Mouse (Mus musculus) cerebellum, adult 18-20 months (tissue): ENCODE results near the gene Setdb1.
"Not testable (repeated sequence)": the region's sequence is repeated elsewhere in the genome, so short reads cannot be mapped to it uniquely, and the experiment has no call there.

ENCODE experiments used
- DNase-seq, 2 experiments: peaks; one replicate each; pipeline ENCODE4 v3.0.0; 2021

Setdb1 gene

GRCm38 (mm10) chr3:95356701-95357449, at the start of gene Setdb1:
Setdb1 (minus strand) TSS chr3:95357202.
- peak; percentile 94 to 96 for DNase-seq

GRCm38 (mm10) chr3:95402741-95403140, 45.7 kb upstream of the Setdb1 start, which contains the start of gene 4930558C23Rik:
4930558C23Rik (minus strand) TSS chr3:95402841.
- no peak for DNase-seq

- no peak for DNase-seq
Observed at GRCm38 (mm10) chr3:95394385-95394784, 37.4 kb upstream of the Setdb1 start.

GRCm38 (mm10) chr3:95385401-95386075, 28.5 kb upstream of the Setdb1 start:
- no peak for DNase-seq

GRCm38 (mm10) chr3:95373208-95373607, 16.2 kb upstream of the Setdb1 start:
- no peak for DNase-seq

- no peak for DNase-seq
Observed at GRCm38 (mm10) chr3:95370101-95370500, 13.1 kb upstream of the Setdb1 start.

- DNase-seq, result not testable (repeated sequence)
Observed at GRCm38 (mm10) chr3:95360276-95360675, 3.3 kb upstream of the Setdb1 start.

GRCm38 (mm10) chr3:95357746-95358145, 744 bp upstream of the Setdb1 start:
- DNase-seq, result no peak

GRCm38 (mm10) chr3:95355911-95356544, 974 bp downstream of the Setdb1 start:
- DNase-seq, result not testable (repeated sequence)

- peak in 1 of 2 experiments; percentile 22 for DNase-seq
Observed at GRCm38 (mm10) chr3:95349491-95349890, 7.5 kb downstream of the Setdb1 start.

- DNase-seq, result not testable (repeated sequence)
Observed at GRCm38 (mm10) chr3:95348343-95348742, 8.7 kb downstream of the Setdb1 start.

GRCm38 (mm10) chr3:95346454-95346853, 10.5 kb downstream of the Setdb1 start:
- no peak for DNase-seq

- not testable (repeated sequence) for DNase-seq
Observed at GRCm38 (mm10) chr3:95343356-95344000, 13.5 kb downstream of the Setdb1 start.

- DNase-seq, result no peak
Observed at GRCm38 (mm10) chr3:95338251-95338650, 18.8 kb downstream of the Setdb1 start.

GRCm38 (mm10) chr3:95337345-95337744, 19.7 kb downstream of the Setdb1 start:
- DNase-seq, result no peak

GRCm38 (mm10) chr3:95331528-95331927, 25.5 kb downstream of the Setdb1 start:
- no peak for DNase-seq

- DNase-seq, result no peak
Observed at GRCm38 (mm10) chr3:95328803-95329404, 28.1 kb downstream of the Setdb1 start.

- DNase-seq, result no peak
Observed at GRCm38 (mm10) chr3:95324454-95325144, 32.4 kb downstream of the Setdb1 start.

GRCm38 (mm10) chr3:95323429-95323828, 33.6 kb downstream of the Setdb1 start:
- DNase-seq, result no peak

GRCm38 (mm10) chr3:95319701-95320625, 37.0 kb downstream of the Setdb1 start:
- DNase-seq, result no peak

GRCm38 (mm10) chr3:95319110-95319509, 37.9 kb downstream of the Setdb1 start:
- DNase-seq, result no peak
